Mouse (Mus musculus) MEL (cell line): ENCODE data around the gene Eef1b2. TPM values are rescaled to one million over a fixed set of nuclear protein-coding genes. Genes with fewer than 3 reads are reported as not detected.
"Not testable (repeated sequence)": the region's sequence is repeated elsewhere in the genome, so short reads cannot be mapped to it uniquely, and the experiment has no call there.

ENCODE experiments used
- DNase-seq: peaks from one replicate; pipeline ENCODE4 v3.0.0; 2011; ENCODE audit warnings: low read depth, low spot score
- H3K27ac ChIP-seq: 2 replicates; pipeline ENCODE4 v1.5.1; 2012; ENCODE audit warnings: low read depth, mild to moderate bottlenecking, control low read depth, low read length, moderate library complexity; ENCODE audit not compliant: control insufficient read depth
- H3K27me3 ChIP-seq, 2 experiments: fragments of 150-350 bp in 1 of 2; sonication (generic) in 1 of 2; 2 replicates each; pipeline ENCODE4 v1.6.1; 2012; ENCODE audit warnings: low read length in 2 of 2, mild to moderate bottlenecking in 2 of 2, improper control_type of control experiment in 1 of 2, moderate library complexity in 1 of 2; ENCODE audit not compliant: insufficient read depth in 2 of 2, control insufficient read depth in 1 of 2
- H3K36me3 ChIP-seq, 2 experiments: 2 replicates each; pipeline ENCODE4 v1.6.1; 2012 to 2014; ENCODE audit warnings: low read length in 2 of 2, improper control_type of control experiment in 1 of 2, inconsistent platforms in 1 of 2, mild to moderate bottlenecking in 1 of 2; ENCODE audit not compliant: insufficient read depth in 2 of 2, control insufficient read depth in 1 of 2
- H3K4me1 ChIP-seq, 2 experiments: fragments of 150-350 bp in 1 of 2; sonication (generic) in 1 of 2; 2 replicates each; pipeline ENCODE4 v1.6.1; 2012; ENCODE audit warnings: low read length in 2 of 2, improper control_type of control experiment in 1 of 2, mild to moderate bottlenecking in 1 of 2; ENCODE audit not compliant: insufficient read depth in 2 of 2, control insufficient read depth in 1 of 2
- H3K4me3 ChIP-seq, 2 experiments: fragments of 150-350 bp in 1 of 2; sonication (generic) in 1 of 2; 2 replicates each; pipeline ENCODE4 v1.5.1; 2012; ENCODE audit warnings: low read depth in 2 of 2, low read length in 2 of 2, mild to moderate bottlenecking in 2 of 2, moderate library complexity in 2 of 2, control low read depth in 1 of 2, improper control_type of control experiment in 1 of 2; ENCODE audit not compliant: control insufficient read depth in 1 of 2, insufficient read depth in 1 of 2
- H3K79me2 ChIP-seq: 2 replicates; pipeline ENCODE4 v1.6.1; 2012; ENCODE audit warnings: mild to moderate bottlenecking, low read length, moderate library complexity; ENCODE audit not compliant: control insufficient read depth, poor library complexity, insufficient read depth
- H3K9ac ChIP-seq: 2 replicates; pipeline ENCODE4 v1.6.1; 2012; ENCODE audit warnings: low read depth, mild to moderate bottlenecking, control low read depth, low read length, moderate library complexity; ENCODE audit not compliant: control insufficient read depth, poor library complexity, severe bottlenecking
- H3K9me3 ChIP-seq: fragments of 150-350 bp; sonication (generic); replicated peaks from 2 replicates; pipeline ENCODE4 v1.6.1; 2012; ENCODE audit warnings: mild to moderate bottlenecking, low read length, improper control_type of control experiment, moderate library complexity; ENCODE audit not compliant: insufficient read depth
- CHD2 ChIP-seq: IDR thresholded peaks from 2 replicates; pipeline ENCODE4 v1.6.1; 2011; ENCODE audit warnings: low read length, improper control_type of control experiment
- E2F4 ChIP-seq: IDR thresholded peaks from 2 replicates; pipeline ENCODE4 v1.6.1; 2011; ENCODE audit warnings: low read depth, low read length, improper control_type of control experiment, borderline replicate concordance
- EP300 ChIP-seq, 2 experiments: IDR thresholded peaks; 2 replicates each; pipeline ENCODE4 v1.6.1; 2011; ENCODE audit warnings: improper control_type of control experiment in 2 of 2, low read length in 2 of 2, low read depth in 1 of 2, mild to moderate bottlenecking in 1 of 2
- ETS1 ChIP-seq: IDR thresholded peaks from 2 replicates; pipeline ENCODE4 v1.6.1; 2012; ENCODE audit warnings: low read depth, mild to moderate bottlenecking, inconsistent platforms, low read length, improper control_type of control experiment, moderate library complexity
- GABPA ChIP-seq: IDR thresholded peaks from 2 replicates; pipeline ENCODE4 v1.6.1; 2012; ENCODE audit warnings: low read depth, mild to moderate bottlenecking, inconsistent platforms, low read length, improper control_type of control experiment, moderate library complexity
- HCFC1 ChIP-seq: IDR thresholded peaks from 2 replicates; pipeline ENCODE4 v1.6.1; 2012; ENCODE audit warnings: low read depth, mild to moderate bottlenecking, inconsistent platforms, low read length, improper control_type of control experiment, moderate library complexity
- JUND ChIP-seq: IDR thresholded peaks from 2 replicates; pipeline ENCODE4 v1.6.1; 2011; ENCODE audit warnings: low read depth, mild to moderate bottlenecking, improper control_type of control experiment, low read length
- MXI1 ChIP-seq: IDR thresholded peaks from 2 replicates; pipeline ENCODE4 v1.6.1; 2011; ENCODE audit warnings: mild to moderate bottlenecking, low read depth, low read length, improper control_type of control experiment
- MYB ChIP-seq: IDR thresholded peaks from 2 replicates; pipeline ENCODE4 v1.6.1; 2011; ENCODE audit warnings: mild to moderate bottlenecking, low read depth, low read length, improper control_type of control experiment
- MYC ChIP-seq: IDR thresholded peaks from 2 replicates; pipeline ENCODE4 v1.6.1; 2011; ENCODE audit warnings: low read depth, mild to moderate bottlenecking, low read length, improper control_type of control experiment, moderate library complexity
- POLR2A ChIP-seq, 2 experiments: IDR thresholded peaks; 2 replicates each; pipeline ENCODE4 v1.6.1; 2011 to 2012; ENCODE audit warnings: low read length in 2 of 2, mild to moderate bottlenecking in 2 of 2, control low read depth in 1 of 2, improper control_type of control experiment in 1 of 2, low read depth in 1 of 2, moderate library complexity in 1 of 2; ENCODE audit not compliant: control insufficient read depth in 1 of 2, insufficient read depth in 1 of 2, poor library complexity in 1 of 2
- POLR2AphosphoS2 ChIP-seq: IDR thresholded peaks from 2 replicates; pipeline ENCODE4 v1.6.1; 2011; ENCODE audit warnings: low read length, improper control_type of control experiment
- SIN3A ChIP-seq: IDR thresholded peaks from 2 replicates; pipeline ENCODE4 v1.6.1; 2012; ENCODE audit warnings: low read length, improper control_type of control experiment, inconsistent platforms
- SMC3 ChIP-seq: IDR thresholded peaks from 2 replicates; pipeline ENCODE4 v1.6.1; 2011; ENCODE audit warnings: low read depth, low read length, improper control_type of control experiment
- TBP ChIP-seq: IDR thresholded peaks from 2 replicates; pipeline ENCODE4 v1.8.0; 2011; ENCODE audit warnings: low read depth, low read length, improper control_type of control experiment
- TCF12 ChIP-seq: IDR thresholded peaks from 2 replicates; pipeline ENCODE4 v1.6.1; 2014; ENCODE audit warnings: low read depth, mild to moderate bottlenecking, inconsistent platforms, low read length, improper control_type of control experiment, moderate library complexity
- UBTF ChIP-seq: IDR thresholded peaks from 2 replicates; pipeline ENCODE4 v1.6.1; 2012; ENCODE audit warnings: low read depth, mild to moderate bottlenecking, inconsistent platforms, low read length, improper control_type of control experiment, moderate library complexity, borderline replicate concordance; ENCODE audit not compliant: insufficient read depth
- ZC3H11A ChIP-seq: IDR thresholded peaks from 2 replicates; pipeline ENCODE4 v1.6.1; 2012; ENCODE audit warnings: low read depth, mild to moderate bottlenecking, inconsistent platforms, low read length, improper control_type of control experiment
- ZNF384 ChIP-seq: IDR thresholded peaks from 2 replicates; pipeline ENCODE4 v1.6.1; 2012; ENCODE audit warnings: low read depth, mild to moderate bottlenecking, inconsistent platforms, low read length, improper control_type of control experiment
- polyA plus RNA-seq, 2 experiments: library from polyadenylated mRNA; stranded (reverse) in 1 of 2; unstranded in 1 of 2; fragments of >175 nt in 1 of 2; fragments of >200 nt in 1 of 2; gene quantifications; 2 replicates each; pipeline versions ENCODE4 v1.2.1 to v1.2.4; 2012; ENCODE audit warnings: low replicate concordance in 2 of 2, low read depth in 1 of 2; ENCODE audit not compliant: insufficient read length in 2 of 2, insufficient read depth in 1 of 2, missing spikeins in 1 of 2
- total RNA-seq: library from RNA; depleted of rRNA; stranded (reverse); fragments of 300-350 nt; gene quantifications from 2 replicates; pipeline ENCODE4 v1.2.3, GENCODE M21; 2012

Gene Eef1b2
- total and polyA plus RNA-seq, 3 experiments = 1,696 to 2,991 (median 1,846) TPM

DNA sequence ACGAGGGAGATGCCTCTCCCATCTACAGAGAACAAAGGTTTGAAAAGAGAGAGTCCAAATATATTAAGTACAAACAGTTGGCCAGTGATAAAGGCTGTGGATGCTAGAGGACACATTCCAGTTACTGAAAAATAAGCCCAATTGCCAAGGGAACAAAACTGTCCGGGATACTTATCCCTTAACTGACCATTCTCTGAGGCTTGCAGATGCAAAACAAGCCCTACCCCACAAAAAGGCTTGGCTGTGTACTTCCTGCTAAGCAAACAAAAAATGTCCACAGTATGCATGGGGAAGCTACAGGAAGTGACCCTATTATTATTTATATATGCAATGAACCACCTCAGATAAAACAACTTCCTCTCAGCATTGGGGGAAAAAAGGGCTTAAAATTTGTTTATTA lies 38.7 kb upstream of the Eef1b2 start:
- TF ChIP-seq MYC (no peak), HCFC1 (no peak), GABPA (no peak), ETS1 (no peak), UBTF (no peak), MXI1 (no peak), CHD2 (no peak), E2F4 (no peak), TBP (no peak), POLR2AphosphoS2 (no peak), SMC3 (no peak), ZNF384 (no peak), POLR2A (IDR thresholded peaks at IDR 0.05; ENCODE audit: control insufficient read depth in 1 of 2, insufficient read depth in 1 of 2, low read depth in 1 of 2, low read length in 2 of 2, poor library complexity in 1 of 2) (no peak), TCF12 (no peak), JUND (no peak), EP300 (IDR thresholded peaks at IDR 0.05; ENCODE audit: low read depth in 1 of 2, low read length in 2 of 2) (no peak), SIN3A (no peak), ZC3H11A (no peak), MYB (no peak)
- DNase-seq = no peak
- Histone ChIP-seq H3K27me3 (no peaks in the 10 kb centered on the region), H3K4me3 (no peak overlapping the region), H3K36me3 (peaks cover 2 to 3% of the 10 kb centered on the region in 2 experiments; a peak in 2 of 4 replicates), H3K79me2 (no peaks in the 10 kb centered on the region), H3K27ac (no peak overlapping the region), H3K9me3 (no peaks in the 10 kb centered on the region), H3K9ac (no peak overlapping the region), H3K4me1 (no peaks in the 10 kb centered on the region)

- not testable (repeated sequence) for H3K4me3 ChIP-seq, H3K9ac ChIP-seq, H3K79me2 ChIP-seq, H3K4me1 ChIP-seq, H3K27ac ChIP-seq, H3K27me3 ChIP-seq, DNase-seq, H3K9me3 ChIP-seq, H3K36me3 ChIP-seq
These were observed 38.0 kb upstream of the Eef1b2 start for GRCm38 (mm10) chr1:63138586-63138985.
